Mouse (Mus musculus): ENCODE measurements around the gene Zfp202. TPM values are rescaled to one million over a fixed set of nuclear protein-coding genes. Genes with fewer than 3 reads are reported as not detected.
"Not testable (repeated sequence)": the region's sequence is repeated elsewhere in the genome, so short reads cannot be mapped to it uniquely, and the experiment has no call there.

Zfp202 gene
- 8.1 and 9.0 TPM in 2 replicates for polyA plus RNA-seq (2014; fragmentation: Nextera tagmentation; extraction: Ambion mirVana)

DNA sequence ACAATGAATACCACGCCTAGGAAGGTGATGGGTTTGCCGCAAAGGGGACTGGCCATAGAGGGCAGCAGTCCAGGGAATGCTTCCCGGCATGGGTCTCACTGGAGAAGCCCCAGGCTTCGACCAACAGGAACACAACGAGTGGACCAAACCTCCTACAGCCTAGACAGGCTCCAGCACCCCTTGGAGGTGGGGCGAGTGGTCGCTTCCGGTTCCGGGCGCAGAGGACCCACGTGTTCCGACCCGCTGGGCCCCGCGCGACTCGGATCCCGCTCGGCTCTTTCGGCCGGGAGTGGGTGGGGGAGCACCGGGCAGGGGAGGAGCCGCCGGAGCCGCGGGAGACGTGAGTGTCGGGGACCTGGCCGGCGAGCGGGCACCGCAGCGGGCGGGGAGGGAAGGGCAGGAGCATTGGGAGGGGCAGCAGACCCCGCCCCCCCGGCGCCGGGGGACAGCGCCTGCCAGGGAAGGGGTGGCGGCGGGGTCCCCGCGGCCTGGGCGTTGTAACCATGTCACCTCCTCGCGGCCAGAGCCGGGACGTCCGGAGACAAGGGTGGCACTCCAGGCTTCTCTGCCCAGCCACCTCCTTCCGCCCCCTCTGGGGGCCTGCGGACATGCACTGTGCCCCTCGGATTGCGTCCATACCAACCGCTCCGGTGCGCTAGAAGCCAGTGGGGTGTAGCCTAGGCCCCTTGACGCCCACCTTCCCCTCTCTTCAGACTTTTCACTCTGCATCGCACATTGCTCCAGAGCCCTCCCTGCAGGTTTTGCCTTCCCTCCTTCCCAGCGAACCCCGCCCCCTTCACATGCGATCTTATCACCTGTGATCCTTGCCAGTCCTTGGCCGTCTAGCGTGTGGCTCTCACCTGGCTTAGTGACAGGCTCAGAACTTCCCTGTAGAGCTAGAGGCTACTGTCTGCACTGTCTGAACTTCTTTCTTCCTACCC is at the start of gene Zfp202:
TSS of gene Zfp202 (plus strand) at position 219 of the 941 bp plus-strand sequence.
- peak; percentile 98 for ATAC-seq (replicated peaks; ENCODE audit: low FRiP score)

DNA sequence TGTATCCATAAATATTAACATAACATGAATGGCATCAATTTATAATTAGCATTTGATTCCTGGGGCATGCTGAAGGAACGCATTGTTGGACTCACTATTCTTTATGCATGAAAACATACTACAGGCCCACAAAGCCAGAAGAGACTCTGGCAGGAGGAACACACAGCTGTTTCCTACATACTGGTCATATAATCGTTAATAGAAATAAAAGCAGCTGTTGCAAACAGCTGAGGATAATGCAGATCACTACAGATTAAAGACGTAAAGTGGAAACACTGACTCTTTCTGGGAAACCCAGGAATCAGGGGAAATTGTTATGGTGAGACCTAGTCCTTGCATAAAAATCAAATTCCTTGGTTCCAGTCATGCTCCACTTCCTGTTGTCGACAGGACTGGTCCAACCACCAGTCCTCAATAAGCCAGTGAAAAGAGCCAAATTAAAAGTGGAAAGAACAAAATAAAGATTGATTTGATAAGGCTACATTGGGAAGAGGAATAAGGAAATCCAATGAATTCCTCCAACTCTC is 36.9 kb upstream of the Zfp202 start:
- no peak for ATAC-seq (replicated peaks; ENCODE audit: low FRiP score)
- Histone ChIP-seq H3K4me1 (replicated peaks; ENCODE audit: control insufficient read depth, insufficient read depth, low read length) (no peaks in the 10 kb centered on the region), H3K36me3 (ENCODE audit: control insufficient read depth, insufficient read depth, low read length) (no peaks in the 10 kb centered on the region), H3K9me3 (ENCODE audit: control insufficient read depth, low read length) (no peaks in the 10 kb centered on the region), H3K27ac (ENCODE audit: low read depth, low read length) (no peak overlapping the region), H3K4me3 (ENCODE audit: low read depth, low read length) (no peak overlapping the region), H3K9ac (ENCODE audit: low read length) (no peak overlapping the region), H3K4me2 (ENCODE audit: low read depth, low read length, severe bottlenecking) (no peak overlapping the region), H3K27me3 (ENCODE audit: control insufficient read depth, insufficient read depth, low read length) (no peaks in the 10 kb centered on the region)
- 78% methylated on average over 4 of the region's 4 CpGs for WGBS
- DNase-seq (ENCODE audit: low spot score), result no peak

More for the DNA sequence above, at the start of gene Zfp202:
- Histone ChIP-seq H3K36me3 (ENCODE audit: control insufficient read depth, insufficient read depth, low read length) (no peaks in the 10 kb centered on the region), H3K9me3 (ENCODE audit: control insufficient read depth, low read length) (no peaks in the 10 kb centered on the region), H3K4me1 (replicated peaks; ENCODE audit: control insufficient read depth, insufficient read depth, low read length) (peaks cover 2% of the 10 kb centered on the region; the same call in 1 of the 2 replicates), H3K4me2 (ENCODE audit: low read depth, low read length, severe bottlenecking) (peak within 1 kb of the TSS; percentile 64), H3K27ac (ENCODE audit: low read depth, low read length) (no peak within 1 kb of the TSS), H3K4me3 (ENCODE audit: low read depth, low read length) (peak within 1 kb of the TSS; percentile 69), H3K9ac (ENCODE audit: low read length) (peak within 1 kb of the TSS; percentile 65), H3K27me3 (ENCODE audit: control insufficient read depth, insufficient read depth, low read length) (no peaks in the 10 kb centered on the region)
- DNase-seq (ENCODE audit: low spot score), result peak; percentile 93
- WGBS, result under 1% methylated on average over 56 of the region's 63 CpGs

DNA sequence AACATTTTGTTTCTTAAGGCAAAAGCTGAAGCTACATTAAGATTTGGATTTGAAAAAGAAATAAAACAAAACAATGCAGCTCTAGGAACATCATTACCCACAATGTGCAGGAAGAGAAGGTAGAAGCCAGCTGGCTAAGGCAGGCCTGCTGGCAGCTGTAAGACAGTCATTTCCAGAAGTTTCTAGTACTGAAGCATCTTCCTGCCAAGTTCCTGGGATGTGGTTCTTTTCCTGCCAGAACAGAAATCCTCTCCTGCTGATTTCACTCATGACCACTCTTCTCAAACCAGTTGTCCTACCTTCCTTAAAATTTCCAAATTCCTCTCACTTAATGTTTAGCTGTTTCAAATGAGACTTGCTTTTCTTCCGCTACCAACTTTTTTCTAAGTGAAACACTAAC is 25.7 kb upstream of the Zfp202 start:
- Histone ChIP-seq H3K36me3 (ENCODE audit: control insufficient read depth, insufficient read depth, low read length) (no peaks in the 10 kb centered on the region), H3K4me1 (replicated peaks; ENCODE audit: control insufficient read depth, insufficient read depth, low read length) (no peaks in the 10 kb centered on the region), H3K4me2 (ENCODE audit: low read depth, low read length, severe bottlenecking) (no peak overlapping the region), H3K9me3 (ENCODE audit: control insufficient read depth, low read length) (no peaks in the 10 kb centered on the region), H3K4me3 (ENCODE audit: low read depth, low read length) (no peak overlapping the region), H3K27ac (ENCODE audit: low read depth, low read length) (no peak overlapping the region), H3K9ac (ENCODE audit: low read length) (no peak overlapping the region), H3K27me3 (ENCODE audit: control insufficient read depth, insufficient read depth, low read length) (no peaks in the 10 kb centered on the region)
- DNase-seq (ENCODE audit: low spot score) (no peak), ATAC-seq (replicated peaks; ENCODE audit: low FRiP score) (no peak)
- WGBS, result 100% methylated on average over 1 of the region's 1 CpGs

DNA sequence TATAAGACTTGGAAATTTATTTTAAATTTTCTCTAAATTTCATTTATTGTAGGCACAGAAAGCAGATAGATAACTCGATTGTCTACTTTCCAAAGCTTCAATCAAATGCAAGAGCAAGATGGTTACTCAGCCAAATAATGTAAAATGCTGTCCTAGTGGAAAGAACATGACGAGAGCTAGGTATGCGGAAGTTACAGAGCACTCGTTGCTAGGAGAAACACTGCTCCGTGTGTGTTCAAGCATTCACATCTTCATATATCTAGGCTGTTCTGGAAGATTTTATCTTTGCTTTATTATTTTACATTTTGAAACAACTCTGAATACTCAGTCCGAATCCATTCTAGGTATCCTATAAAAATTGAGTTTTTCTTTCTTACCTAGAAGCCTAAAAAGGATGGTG is 15.1 kb upstream of the Zfp202 start:
- H3K4me2 ChIP-seq (ENCODE audit: low read depth, low read length, severe bottlenecking), result no peak overlapping the region
- ATAC-seq (replicated peaks; ENCODE audit: low FRiP score) (no peak), DNase-seq (ENCODE audit: low spot score) (no peak)
- H3K9me3 ChIP-seq (ENCODE audit: control insufficient read depth, low read length), result no peaks in the 10 kb centered on the region
- H3K36me3 ChIP-seq (ENCODE audit: control insufficient read depth, insufficient read depth, low read length), result no peaks in the 10 kb centered on the region
- no peak overlapping the region for H3K9ac ChIP-seq (ENCODE audit: low read length)
- H3K4me3 ChIP-seq (ENCODE audit: low read depth, low read length), result no peak overlapping the region
- H3K27ac ChIP-seq (ENCODE audit: low read depth, low read length), result no peak overlapping the region
- H3K4me1 ChIP-seq (replicated peaks; ENCODE audit: control insufficient read depth, insufficient read depth, low read length), result no peaks in the 10 kb centered on the region
- no peaks in the 10 kb centered on the region for H3K27me3 ChIP-seq (ENCODE audit: control insufficient read depth, insufficient read depth, low read length)
- 89% methylated on average over 6 of the region's 6 CpGs for WGBS

DNA sequence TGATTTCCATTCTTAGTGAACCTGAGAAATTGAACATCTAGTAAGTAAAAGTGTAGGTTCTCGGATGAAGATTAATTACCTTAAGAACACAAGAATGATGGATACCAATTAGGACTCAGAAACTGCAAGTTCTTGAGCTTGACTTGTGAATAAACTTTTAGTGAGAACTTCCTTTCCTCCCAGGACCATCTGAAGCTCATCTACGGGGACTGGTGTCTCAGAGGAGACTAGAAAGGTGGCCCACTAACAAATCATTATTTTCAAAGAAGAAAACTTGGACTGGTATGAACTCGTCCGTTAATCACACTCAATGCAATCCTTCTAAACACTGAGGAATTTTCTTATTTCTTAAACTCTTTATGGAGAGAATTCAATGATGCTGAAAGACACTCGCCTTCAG is 11.5 kb upstream of the Zfp202 start, which contains the start of gene Olfr986:
TSS of gene Olfr986 (plus strand) at position 301 of the 400 bp plus-strand sequence.
- DNase-seq (ENCODE audit: low spot score) (no peak), ATAC-seq (replicated peaks; ENCODE audit: low FRiP score) (no peak)
- no peak within 1 kb of the TSS for H3K4me2 ChIP-seq (ENCODE audit: low read depth, low read length, severe bottlenecking)
- no peaks in the 10 kb centered on the region for H3K4me1 ChIP-seq (replicated peaks; ENCODE audit: control insufficient read depth, insufficient read depth, low read length)
- H3K9me3 ChIP-seq (ENCODE audit: control insufficient read depth, low read length), result no peaks in the 10 kb centered on the region
- no peaks in the 10 kb centered on the region for H3K27me3 ChIP-seq (ENCODE audit: control insufficient read depth, insufficient read depth, low read length)
- no peaks in the 10 kb centered on the region for H3K36me3 ChIP-seq (ENCODE audit: control insufficient read depth, insufficient read depth, low read length)
- 89% methylated on average over 5 of the region's 5 CpGs for WGBS
- no peak within 1 kb of the TSS for H3K27ac ChIP-seq (ENCODE audit: low read depth, low read length)
- H3K4me3 ChIP-seq (ENCODE audit: low read depth, low read length), result no peak within 1 kb of the TSS
- H3K9ac ChIP-seq (ENCODE audit: low read length), result no peak within 1 kb of the TSS

DNA sequence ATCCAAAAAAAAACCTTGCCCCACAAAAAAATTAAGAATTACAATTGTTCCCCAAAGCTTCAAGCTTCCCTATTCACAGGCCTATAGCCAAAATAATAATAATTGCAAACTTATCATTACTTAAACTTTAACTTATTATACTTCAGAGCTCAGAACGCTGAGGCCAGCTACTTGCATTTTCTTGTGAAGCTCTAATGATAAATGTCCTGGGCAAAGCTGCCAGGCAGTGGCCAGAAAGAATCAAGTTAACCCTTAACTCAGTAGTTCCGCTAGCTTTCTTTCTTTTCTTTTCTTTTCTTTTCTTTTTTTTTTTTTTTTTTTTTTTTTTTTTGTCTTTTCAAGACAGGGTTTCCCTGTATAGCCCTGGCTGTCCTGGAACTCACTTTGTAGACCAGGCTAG is 7.0 kb upstream of the Zfp202 start:
- 90% methylated on average over 2 of the region's 2 CpGs for WGBS
- not testable (repeated sequence) for H3K4me3 ChIP-seq (ENCODE audit: low read depth, low read length); ATAC-seq (replicated peaks; ENCODE audit: low FRiP score)

DNA sequence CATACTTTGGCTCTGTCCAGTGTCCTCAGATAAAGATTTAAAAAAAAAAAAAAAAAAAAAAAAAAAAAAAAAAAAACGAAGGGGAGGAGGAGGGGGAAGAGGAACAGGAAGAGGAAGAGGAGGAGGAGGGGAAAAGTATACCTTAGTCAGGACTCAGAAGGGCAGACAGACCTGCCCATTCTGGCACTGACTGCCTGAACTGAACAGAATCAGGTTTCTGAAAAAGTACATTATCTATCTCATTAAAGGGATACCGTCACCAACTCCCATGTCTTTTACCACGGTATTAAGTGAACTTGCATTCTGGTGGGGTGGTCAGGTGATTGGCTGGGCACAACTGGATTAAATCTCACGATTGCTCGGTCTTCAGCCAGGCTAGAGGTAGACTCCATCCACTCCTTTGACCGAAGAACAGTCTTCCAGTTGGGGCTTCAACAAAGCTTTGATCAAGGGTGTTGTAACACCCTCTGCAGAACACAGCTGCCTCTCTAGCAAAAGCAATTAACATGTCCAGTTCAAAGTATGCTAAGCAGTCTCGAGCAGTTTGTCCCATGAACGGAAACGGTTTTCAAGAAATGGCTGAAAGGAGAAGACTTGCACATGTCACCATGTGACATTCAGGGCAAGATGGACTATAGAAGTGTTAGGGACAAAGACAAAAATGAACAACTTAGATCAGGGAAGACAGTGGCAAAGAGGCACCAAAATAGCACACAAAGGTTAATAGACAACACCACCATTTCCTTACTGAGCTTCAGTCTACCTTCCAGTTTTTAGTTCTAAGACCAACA is 835 bp upstream of the Zfp202 start:
- Histone ChIP-seq H3K36me3 (ENCODE audit: control insufficient read depth, insufficient read depth, low read length) (no peaks in the 10 kb centered on the region), H3K9ac (ENCODE audit: low read length) (peak overlapping the region; percentile 65; the same call in 1 of the 2 replicates), H3K4me3 (ENCODE audit: low read depth, low read length) (peak overlapping the region; percentile 69; the same call in 1 of the 2 replicates), H3K27ac (ENCODE audit: low read depth, low read length) (no peak overlapping the region), H3K9me3 (ENCODE audit: control insufficient read depth, low read length) (no peaks in the 10 kb centered on the region), H3K27me3 (ENCODE audit: control insufficient read depth, insufficient read depth, low read length) (no peaks in the 10 kb centered on the region), H3K4me1 (replicated peaks; ENCODE audit: control insufficient read depth, insufficient read depth, low read length) (peaks cover 2% of the 10 kb centered on the region; the same call in 1 of the 2 replicates), H3K4me2 (ENCODE audit: low read depth, low read length, severe bottlenecking) (peak overlapping the region; percentile 64; the same call in 1 of the 2 replicates)
- ATAC-seq (replicated peaks; ENCODE audit: low FRiP score) (no peak), DNase-seq (ENCODE audit: low spot score) (no peak)
- 92% methylated on average over 8 of the region's 9 CpGs for WGBS

More for the DNA sequence above, 7.0 kb upstream of the Zfp202 start:
- DNase-seq (ENCODE audit: low spot score); H3K4me1 ChIP-seq (replicated peaks; ENCODE audit: control insufficient read depth, insufficient read depth, low read length); H3K4me2 ChIP-seq (ENCODE audit: low read depth, low read length, severe bottlenecking); H3K9me3 ChIP-seq (ENCODE audit: control insufficient read depth, low read length); H3K27ac ChIP-seq (ENCODE audit: low read depth, low read length); H3K9ac ChIP-seq (ENCODE audit: low read length); H3K36me3 ChIP-seq (ENCODE audit: control insufficient read depth, insufficient read depth, low read length); H3K27me3 ChIP-seq (ENCODE audit: control insufficient read depth, insufficient read depth, low read length): not testable (repeated sequence)

DNA sequence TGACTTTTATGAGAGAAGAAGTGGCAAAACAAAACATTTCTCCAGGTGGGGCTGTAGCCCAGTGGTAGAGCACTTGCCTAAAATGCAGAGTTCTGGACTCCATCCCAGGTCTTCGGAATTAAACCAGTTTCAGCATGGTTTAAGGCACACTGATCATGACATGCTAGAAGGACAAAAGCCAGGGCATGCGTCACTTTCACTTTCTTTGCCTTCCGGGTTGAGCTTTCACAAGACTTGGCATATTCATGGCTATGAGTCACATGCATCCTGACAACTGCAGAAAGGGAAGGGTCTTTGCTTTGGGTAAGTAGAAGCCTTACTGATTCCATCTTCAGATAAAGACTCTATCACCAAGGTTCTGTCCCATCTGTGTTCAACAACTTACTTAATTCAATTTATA is 3.9 kb downstream of the Zfp202 start:
- Histone ChIP-seq H3K36me3 (ENCODE audit: control insufficient read depth, insufficient read depth, low read length) (no peaks in the 10 kb centered on the region), H3K9ac (ENCODE audit: low read length) (no peak overlapping the region), H3K4me3 (ENCODE audit: low read depth, low read length) (no peak overlapping the region), H3K4me2 (ENCODE audit: low read depth, low read length, severe bottlenecking) (no peak overlapping the region), H3K9me3 (ENCODE audit: control insufficient read depth, low read length) (no peaks in the 10 kb centered on the region), H3K27ac (ENCODE audit: low read depth, low read length) (no peak overlapping the region), H3K27me3 (ENCODE audit: control insufficient read depth, insufficient read depth, low read length) (no peaks in the 10 kb centered on the region), H3K4me1 (replicated peaks; ENCODE audit: control insufficient read depth, insufficient read depth, low read length) (peaks cover 2% of the 10 kb centered on the region; the same call in 1 of the 2 replicates)
- DNase-seq (ENCODE audit: low spot score) (no peak), ATAC-seq (replicated peaks; ENCODE audit: low FRiP score) (no peak)
- WGBS, result 92% methylated on average over 3 of the region's 3 CpGs
